Mouse (Mus musculus): ENCODE measurements at regions not wholly inside any gene's neighbourhood (a gene's known extent, or its start where the extent isn't known, plus 50 kb on each side); places are given as distances from the start of the nearest gene placed in this dataset.
"Not testable (repeated sequence)": the region's sequence is repeated elsewhere in the genome, so short reads cannot be mapped to it uniquely, and the experiment has no call there.

- DNase-seq, result not testable (repeated sequence)
These were observed 223.2 kb upstream of the Ell2 start for GRCm38 (mm10) chr13:75483157-75483915.

GRCm38 (mm10) chr13:75484252-75484651, 222.3 kb upstream of the Ell2 start:
- intact Hi-C loops (cut with DNase I); DNase-seq: not testable (repeated sequence)

More at GRCm38 (mm10) chr13:75483157-75483915, 223.2 kb upstream of the Ell2 start:
- intact Hi-C loops (cut with DNase I), result not testable (repeated sequence)

GRCm38 (mm10) chr13:75501530-75501929, 205.0 kb upstream of the Ell2 start:
- DNase-seq, result no peak
- intact Hi-C loops (cut with DNase I), result no loop called here

- intact Hi-C loops (cut with DNase I), result no loop called here
- DNase-seq, result no peak
These were observed 203.2 kb upstream of the Ell2 start for GRCm38 (mm10) chr13:75503394-75503793.

GRCm38 (mm10) chr13:75514315-75515020, 192.1 kb upstream of the Ell2 start:
- intact Hi-C loops (cut with DNase I), result no loop called here
- no peak for DNase-seq

GRCm38 (mm10) chr13:75523293-75524278, 183.0 kb upstream of the Ell2 start:
- intact Hi-C loops (cut with DNase I), result no loop called here
- no peak for DNase-seq

- intact Hi-C loops (cut with DNase I), result no loop called here
- DNase-seq, result no peak
These were observed 182.1 kb upstream of the Ell2 start for GRCm38 (mm10) chr13:75524481-75524880.

- intact Hi-C loops (cut with DNase I), result no loop called here
- no peak for DNase-seq
These were observed 175.0 kb upstream of the Ell2 start for GRCm38 (mm10) chr13:75531566-75531965.

GRCm38 (mm10) chr13:75541446-75541845, 165.1 kb upstream of the Ell2 start:
- intact Hi-C loops (cut with DNase I), result no loop called here
- DNase-seq, result no peak

- intact Hi-C loops (cut with DNase I), result no loop called here
- DNase-seq, result peak; percentile 28 to 56
These were observed 164.2 kb upstream of the Ell2 start for GRCm38 (mm10) chr13:75542253-75542945.

GRCm38 (mm10) chr13:75542946-75543327, 163.6 kb upstream of the Ell2 start:
- intact Hi-C loops (cut with DNase I), result no loop called here
- DNase-seq, result no peak

- intact Hi-C loops (cut with DNase I), result no loop called here
- no peak for DNase-seq
These were observed 163.0 kb upstream of the Ell2 start for GRCm38 (mm10) chr13:75543595-75543994.

GRCm38 (mm10) chr13:75544728-75545127, 161.8 kb upstream of the Ell2 start:
- intact Hi-C loops (cut with DNase I), result no loop called here
- no peak for DNase-seq

GRCm38 (mm10) chr13:75547791-75548190, 158.8 kb upstream of the Ell2 start:
- intact Hi-C loops (cut with DNase I), result no loop called here
- no peak for DNase-seq

GRCm38 (mm10) chr13:75578971-75579370, 127.6 kb upstream of the Ell2 start:
- intact Hi-C loops (cut with DNase I), result no loop called here
- DNase-seq, result no peak

- DNase-seq, result no peak
- intact Hi-C loops (cut with DNase I), result no loop called here
These were observed 115.7 kb upstream of the Ell2 start for GRCm38 (mm10) chr13:75590836-75591235.

GRCm38 (mm10) chr13:75596856-75597255, 109.7 kb upstream of the Ell2 start:
- intact Hi-C loops (cut with DNase I), result no loop called here
- DNase-seq, result no peak

- intact Hi-C loops (cut with DNase I), result no loop called here
- DNase-seq, result no peak
These were observed 108.4 kb upstream of the Ell2 start for GRCm38 (mm10) chr13:75598186-75598585.

GRCm38 (mm10) chr13:75598675-75599074, 107.9 kb upstream of the Ell2 start:
- intact Hi-C loops (cut with DNase I), result no loop called here
- no peak for DNase-seq

GRCm38 (mm10) chr13:75623229-75623628, 83.3 kb upstream of the Ell2 start:
- intact Hi-C loops (cut with DNase I), result no loop called here

More at GRCm38 (mm10) chr13:75623229-75623628, 83.3 kb upstream of the Ell2 start:
- DNase-seq, result no peak

All from heart, postnatal 36 days (tissue).